In genomic region chr3:30647440-30648090, GRCm38 (mm10) we compare ENCODE assay signal across 8 mouse cellular contexts. TPM values are rescaled to one million over a fixed set of nuclear protein-coding genes. Genes with fewer than 3 reads are reported as not detected.
DNase-seq lines count a peak whose midpoint lies in the region; ATAC-seq and TF ChIP-seq lines count a peak whose summit lies in the region.

Gene Lrrc34 (minus strand): TSS chr3:30647869.

- no peak for TF ChIP-seq POLR2A in cerebellum, adult 2 months (IDR thresholded peaks at IDR 0.05; ENCODE audit: borderline replicate concordance, insufficient read depth, low read length)

- no peak within 1 kb of the TSS for H3K27ac ChIP-seq in forebrain, embryonic 14.5 days (ENCODE audit: low read depth, low read length)
- no peak within 1 kb of the TSS for H3K27ac ChIP-seq in hindbrain, embryonic 16.5 days (ENCODE audit: low read depth, low read length)
- H3K27ac ChIP-seq in liver, embryonic 11.5 days (ENCODE audit: low read depth, low read length): no peak within 1 kb of the TSS
- no peak within 1 kb of the TSS for H3K27ac ChIP-seq in midbrain, embryonic 16.5 days (ENCODE audit: low read length)
- H3K27ac ChIP-seq in cerebellum, adult 2 months (ENCODE audit: insufficient read depth, low read length): no peak within 1 kb of the TSS

- H3K4me1 ChIP-seq in forebrain, embryonic 14.5 days (ENCODE audit: control insufficient read depth, insufficient read depth, low read length): peaks cover 5% of the 10 kb centered on the region; the same call in 1 of the 2 replicates
- H3K4me1 ChIP-seq in hindbrain, embryonic 16.5 days (ENCODE audit: control insufficient read depth, insufficient read depth, low read depth, low read length): peaks cover 10% of the 10 kb centered on the region
- no peaks in the 10 kb centered on the region for H3K4me1 ChIP-seq in liver, embryonic 11.5 days (replicated peaks; ENCODE audit: control insufficient read depth, insufficient read depth, low read length)
- H3K4me1 ChIP-seq in midbrain, embryonic 16.5 days (ENCODE audit: control insufficient read depth, insufficient read depth, low read length): peaks cover 8% of the 10 kb centered on the region; the same call in 1 of the 2 replicates
- H3K4me1 ChIP-seq in cerebellum, adult 2 months (ENCODE audit: control insufficient read depth, insufficient read depth, low read length): no peaks in the 10 kb centered on the region

- H3K27me3 ChIP-seq in forebrain, embryonic 14.5 days (replicated peaks; ENCODE audit: control insufficient read depth, insufficient read depth, low read length): peaks cover 3% of the 10 kb centered on the region
- peaks cover 7% of the 10 kb centered on the region for H3K27me3 ChIP-seq in hindbrain, embryonic 16.5 days (replicated peaks; ENCODE audit: control insufficient read depth, insufficient read depth, low read length)
- H3K27me3 ChIP-seq in liver, embryonic 11.5 days (replicated peaks; ENCODE audit: control insufficient read depth, insufficient read depth, low read length): peaks cover 26% of the 10 kb centered on the region
- H3K27me3 ChIP-seq in midbrain, embryonic 16.5 days (ENCODE audit: control insufficient read depth, insufficient read depth, low read depth, low read length): peaks cover 7% of the 10 kb centered on the region
- H3K27me3 ChIP-seq in cerebellum, adult 2 months (ENCODE audit: control insufficient read depth, insufficient read depth, low read length): peaks cover 2% of the 10 kb centered on the region; the same call in 1 of the 2 replicates

- peak; percentile 26 for DNase-seq in adrenal gland, adult 2 months
- no peak for DNase-seq in adrenal gland, adult 8-10 months
- DNase-seq in NIH3T3 (ENCODE audit: low read depth): peak; percentile 48
- peak; percentile 71 for DNase-seq in forebrain, embryonic 14.5 days (ENCODE audit: low spot score)
- peak; percentile 60 for DNase-seq in liver, embryonic 11.5 days (ENCODE audit: low spot score)
- DNase-seq in cerebellum, adult 2 months: no peak

- peak within 1 kb of the TSS; percentile 20 for H3K4me3 ChIP-seq in forebrain, embryonic 14.5 days (ENCODE audit: low read depth, low read length)
- peak within 1 kb of the TSS; percentile 36 for H3K4me3 ChIP-seq in hindbrain, embryonic 16.5 days (ENCODE audit: low read length)
- H3K4me3 ChIP-seq in liver, embryonic 11.5 days (ENCODE audit: low read depth, low read length): peak within 1 kb of the TSS; percentile 38
- H3K4me3 ChIP-seq in midbrain, embryonic 16.5 days (ENCODE audit: low read depth, low read length): peak within 1 kb of the TSS; percentile 33
- no peak within 1 kb of the TSS for H3K4me3 ChIP-seq in cerebellum, adult 2 months (replicated peaks; ENCODE audit: insufficient read depth, low read depth, low read length)

- H3K9me3 ChIP-seq in forebrain, embryonic 14.5 days (replicated peaks; ENCODE audit: control insufficient read depth, low read length): no peaks in the 10 kb centered on the region
- no peaks in the 10 kb centered on the region for H3K9me3 ChIP-seq in hindbrain, embryonic 16.5 days (ENCODE audit: control insufficient read depth, low read length)
- no peaks in the 10 kb centered on the region for H3K9me3 ChIP-seq in liver, embryonic 11.5 days (ENCODE audit: control insufficient read depth, low read length)
- no peaks in the 10 kb centered on the region for H3K9me3 ChIP-seq in midbrain, embryonic 16.5 days (replicated peaks; ENCODE audit: control insufficient read depth, low read length, poor library complexity, severe bottlenecking)

- peak within 1 kb of the TSS; percentile 53 for H3K4me2 ChIP-seq in forebrain, embryonic 14.5 days (ENCODE audit: low read length)
- peak within 1 kb of the TSS; percentile 58 for H3K4me2 ChIP-seq in hindbrain, embryonic 16.5 days (ENCODE audit: low read length)
- peak within 1 kb of the TSS; percentile 72 for H3K4me2 ChIP-seq in liver, embryonic 11.5 days
- H3K4me2 ChIP-seq in midbrain, embryonic 16.5 days (ENCODE audit: low read length): peak within 1 kb of the TSS; percentile 66

- no peak for TF ChIP-seq CTCF in cerebellum, adult 2 months (IDR thresholded peaks at IDR 0.05; ENCODE audit: borderline replicate concordance, insufficient read depth, low read depth, low read length)

- no peaks in the 10 kb centered on the region for H3K36me3 ChIP-seq in forebrain, embryonic 14.5 days (ENCODE audit: control insufficient read depth, insufficient read depth, low read length)
- H3K36me3 ChIP-seq in hindbrain, embryonic 16.5 days (ENCODE audit: control insufficient read depth, insufficient read depth, low read length): no peaks in the 10 kb centered on the region
- H3K36me3 ChIP-seq in liver, embryonic 11.5 days (ENCODE audit: control insufficient read depth, insufficient read depth, low read length): no peaks in the 10 kb centered on the region
- no peaks in the 10 kb centered on the region for H3K36me3 ChIP-seq in midbrain, embryonic 16.5 days (ENCODE audit: control insufficient read depth, insufficient read depth, low read length)

- peak; percentile 84 for ATAC-seq in forebrain, embryonic 14.5 days
- ATAC-seq in hindbrain, embryonic 16.5 days: peak; percentile 90
- ATAC-seq in liver, embryonic 11.5 days (replicated peaks; ENCODE audit: low FRiP score): peak; percentile 77
- ATAC-seq in midbrain, embryonic 16.5 days: peak; percentile 83

- H3K9ac ChIP-seq in forebrain, embryonic 14.5 days (ENCODE audit: low read length): peak within 1 kb of the TSS; percentile 53
- peak within 1 kb of the TSS; percentile 46 for H3K9ac ChIP-seq in hindbrain, embryonic 16.5 days (ENCODE audit: low read depth, low read length)
- no peak within 1 kb of the TSS; the same call in 1 of the 2 replicates for H3K9ac ChIP-seq in liver, embryonic 11.5 days (ENCODE audit: low read depth, low read length)
- H3K9ac ChIP-seq in midbrain, embryonic 16.5 days (ENCODE audit: low read depth, low read length): peak within 1 kb of the TSS; percentile 49; the same call in 1 of the 2 replicates

- WGBS in forebrain, embryonic 14.5 days: 2% methylated on average over 25 of the region's 25 CpGs
- WGBS in hindbrain, embryonic 16.5 days: 3% methylated on average over 25 of the region's 25 CpGs
- WGBS in liver, embryonic 11.5 days: 2% methylated on average over 25 of the region's 25 CpGs
- WGBS in midbrain, embryonic 16.5 days: 1% methylated on average over 25 of the region's 25 CpGs
- WGBS in cerebellum, adult 2 months: 8% methylated on average over 25 of the region's 25 CpGs

RNA-seq across cellular contexts. Expression of gene Lrrc34, which starts in this region (rescaled TPM):
- not detected for total RNA-seq in adrenal gland, adult 2 months (2021)
- polyA plus RNA-seq in adrenal gland, adult 2 months (2012; rRNA removed): not detected in 2 replicates
- total RNA-seq in adrenal gland, adult 8-10 months (2022): not detected
- polyA plus RNA-seq in forebrain, embryonic 14.5 days (2014; fragmentation: Nextera tagmentation; extraction: Ambion mirVana): 1.3 and 1.6 TPM in 2 replicates
- polyA plus RNA-seq in hindbrain, embryonic 16.5 days (2015; fragmentation: Nextera tagmentation; extraction: Ambion mirVana): 1.6 and 2.5 TPM in 2 replicates
- 0.65 and 0.93 TPM in 2 replicates for polyA plus RNA-seq in liver, embryonic 11.5 days (2014; fragmentation: Nextera tagmentation; extraction: Ambion mirVana)
- 1.7 and 1.9 TPM in 2 replicates for polyA plus RNA-seq in midbrain, embryonic 16.5 days (2015; fragmentation: Nextera tagmentation; extraction: Ambion mirVana)
- 0.21 and 0.24 TPM in 2 replicates for polyA plus RNA-seq in cerebellum, adult 2 months (2012; rRNA removed)

Comparison
In these comparisons a context has a peak if more than half of its experiments do, and no peak if none do; other contexts are left out.
1. Peak in DNase-seq in adrenal gland, adult 2 months; RNA of the gene not detected or under 1 TPM.
2. Peak in DNase-seq, ATAC-seq, H3K4me3 ChIP-seq and H3K4me2 ChIP-seq in liver, embryonic 11.5 days; RNA of the gene not detected or under 1 TPM.
3. DNase-seq: peak in NIH3T3 (single experiment) and forebrain, embryonic 14.5 days (single experiment); none in adrenal gland, adult 8-10 months (single experiment) and cerebellum, adult 2 months (0 of 2).
4. Peak in every context shown above with its lines, with median percentiles within 50 percentile points of each other: ATAC-seq and H3K4me2 ChIP-seq.